In genomic region chr11:79094727-79095126, GRCm38 (mm10) we compare ENCODE assay signal across 9 mouse cellular contexts. TPM values are rescaled to one million over a fixed set of nuclear protein-coding genes. Genes with fewer than 3 reads are reported as not detected.
DNase-seq lines count a peak whose midpoint lies in the region; ATAC-seq and TF ChIP-seq lines count a peak whose summit lies in the region.
"Had no signal": no experiment of that assay in that cellular context is flagged by ENCODE, and none has a peak within 500 bp of the region (broad histone marks: within the 10 kb centered on the region; RNA-seq: fewer than 3 reads in every experiment).

No protein-coding gene starts in this region.

- peak; percentile 36 for DNase-seq in liver, adult 2 months (ENCODE audit: extremely low read depth, low read depth, low spot score)
- no peak for DNase-seq in liver
- peak; percentile 60 for DNase-seq in gastrocnemius, adult 18-20 months (ENCODE audit: low spot score)
- peak; percentile 28 for DNase-seq in limb, embryonic 14.5 days (ENCODE audit: low spot score)
- DNase-seq in skeletal muscle tissue, adult 2 months (ENCODE audit: low read depth, low spot score): peak; percentile 57
- no peak for DNase-seq in retina, postnatal 1 day
- DNase-seq in cerebellum, postnatal 36 days: no peak

- H3K9ac ChIP-seq in liver, adult 2 months (ENCODE audit: low read depth, low read length): no peak overlapping the region
- no peak overlapping the region for H3K9ac ChIP-seq in hindbrain, embryonic 13.5 days
- H3K9ac ChIP-seq in limb, embryonic 14.5 days (ENCODE audit: low read depth, low read length, severe bottlenecking): 0 out of 2 replicates have a peak overlapping the region, but pooled peaks have one; percentile 25

- no peaks in the 10 kb centered on the region for H3K9me3 ChIP-seq in hindbrain, embryonic 13.5 days
- no peaks in the 10 kb centered on the region for H3K9me3 ChIP-seq in limb, embryonic 14.5 days (ENCODE audit: control insufficient read depth, low read length)

- 68% methylated on average over 5 of the region's 5 CpGs for WGBS in liver, adult 2 months
- 43% methylated on average over 5 of the region's 5 CpGs for WGBS in hindbrain, embryonic 13.5 days
- WGBS in limb, embryonic 14.5 days: 31% methylated on average over 5 of the region's 5 CpGs

- TF ChIP-seq POLR2A in liver, adult 2 months (IDR thresholded peaks at IDR 0.05; ENCODE audit: extremely low read depth, insufficient read depth, low read length): no peak
- TF ChIP-seq POLR2A in limb, embryonic 14.5 days (IDR thresholded peaks at IDR 0.05; ENCODE audit: borderline replicate concordance, extremely low read depth, insufficient read depth, insufficient read length): no peak

- H3K4me1 ChIP-seq in liver, adult 2 months (ENCODE audit: control insufficient read depth, insufficient read depth, low read length): peaks cover 9% of the 10 kb centered on the region; the same call in 1 of the 2 replicates
- H3K4me1 ChIP-seq in hindbrain, embryonic 13.5 days (replicated peaks): peaks cover 57% of the 10 kb centered on the region
- peaks cover 27% of the 10 kb centered on the region for H3K4me1 ChIP-seq in limb, embryonic 14.5 days (ENCODE audit: control insufficient read depth, insufficient read depth, low read length)

- 0 out of 2 replicates have a peak, but pooled peaks cover 3% of the 10 kb centered on the region for H3K79me2 ChIP-seq in liver, adult 2 months (ENCODE audit: control insufficient read depth, insufficient read depth, low read length)

- no peaks in the 10 kb centered on the region for H3K27me3 ChIP-seq in liver, adult 2 months (ENCODE audit: control insufficient read depth, insufficient read depth, low read length)
- no peaks in the 10 kb centered on the region for H3K27me3 ChIP-seq in hindbrain, embryonic 13.5 days
- no peaks in the 10 kb centered on the region for H3K27me3 ChIP-seq in limb, embryonic 14.5 days (ENCODE audit: control insufficient read depth, insufficient read depth, low read length)

- TF ChIP-seq CTCF in liver, adult 2 months (IDR thresholded peaks at IDR 0.05; ENCODE audit: low read depth, low read length): no peak

- no peak overlapping the region for H3K4me3 ChIP-seq in liver, adult 2 months (ENCODE audit: insufficient read depth, low read depth, low read length)
- H3K4me3 ChIP-seq in hindbrain, embryonic 13.5 days: no peak overlapping the region
- no peak overlapping the region for H3K4me3 ChIP-seq in limb, embryonic 14.5 days (replicated peaks; ENCODE audit: low read length)

- no peaks in the 10 kb centered on the region for H3K36me3 ChIP-seq in liver, adult 2 months (ENCODE audit: control insufficient read depth, insufficient read depth, low read length)
- no peaks in the 10 kb centered on the region for H3K36me3 ChIP-seq in hindbrain, embryonic 13.5 days
- no peaks in the 10 kb centered on the region for H3K36me3 ChIP-seq in limb, embryonic 14.5 days (ENCODE audit: control insufficient read depth, insufficient read depth, low read length)

- ATAC-seq in hindbrain, embryonic 13.5 days (ENCODE audit: low FRiP score): no peak
- no peak for ATAC-seq in limb, embryonic 14.5 days (ENCODE audit: low FRiP score, low read depth)

- peak overlapping the region; percentile 47 for H3K27ac ChIP-seq in liver, adult 2 months (replicated peaks; ENCODE audit: insufficient read depth, low read depth, low read length)
- H3K27ac ChIP-seq in hindbrain, embryonic 13.5 days: peak overlapping the region; percentile 81
- H3K27ac ChIP-seq in limb, embryonic 14.5 days (replicated peaks; ENCODE audit: low read depth, low read length): no peak overlapping the region
- H3K27ac ChIP-seq: macrophage had no signal

- no peak overlapping the region for H3K4me2 ChIP-seq in hindbrain, embryonic 13.5 days
- H3K4me2 ChIP-seq in limb, embryonic 14.5 days (replicated peaks; ENCODE audit: low read depth, low read length, severe bottlenecking): no peak overlapping the region

RNA-seq across cellular contexts. Expression of gene Ksr1, which starts 51.5 kb away (rescaled TPM):
- 0.65 and 1.2 TPM in 2 replicates for total RNA-seq in liver, adult 2 months (2014; rRNA removed)
- polyA plus RNA-seq in liver, adult 2 months (2012; rRNA removed): 1.2 and 1.5 TPM in 2 replicates
- 100 to 1,000 TPM; 103 to 116 TPM for total RNA-seq in gastrocnemius, adult 18-20 months (2021)
- polyA plus RNA-seq in hindbrain, embryonic 13.5 days (2015; fragmentation: Nextera tagmentation; extraction: Ambion mirVana): 3.1 and 3.5 TPM in 2 replicates
- polyA plus RNA-seq in limb, embryonic 14.5 days (2012; rRNA removed): 24.1 and 29.3 TPM in 2 replicates
- polyA plus RNA-seq in limb, embryonic 14.5 days (2014; fragmentation: Nextera tagmentation; extraction: Ambion mirVana): 8.2 TPM in 2 replicates

Comparison
In these comparisons a context has a peak if more than half of its experiments do, and no peak if none do; other contexts are left out.
1. DNase-seq: peak in liver, adult 2 months (single experiment), gastrocnemius, adult 18-20 months (single experiment), limb, embryonic 14.5 days (single experiment) and skeletal muscle tissue, adult 2 months (single experiment); none in liver (single experiment), retina, postnatal 1 day (single experiment) and cerebellum, postnatal 36 days (0 of 2).